Mouse (Mus musculus) left cerebral cortex, postnatal 10 days (tissue): Measurements from ENCODE around the gene Gm20388. TPM values are rescaled to one million over a fixed set of nuclear protein-coding genes. Genes with fewer than 3 reads are reported as not detected.

Source experiments
- DNase-seq, 2 experiments: peaks; one replicate each; pipeline ENCODE4 v3.0.0; 2021 to 2022; ENCODE audit warnings: low spot score in 2 of 2, mixed read lengths in 1 of 2; ENCODE audit errors: extremely low spot score in 1 of 2
- intact Hi-C: fragments of 180-260 bp; cut with DNase I; formaldehyde crosslinking; loops from one replicate; pipeline ENCODE4 v1.15.1; 2025
- total RNA-seq, 2 experiments: library from RNA; stranded (reverse); gene quantifications; 2 replicates each; pipeline ENCODE4 v1.2.3; 2021

Gm20388 gene
- total RNA-seq, 2 experiments from 2014 or later, result 4.4 to 9.0 TPM

DNA sequence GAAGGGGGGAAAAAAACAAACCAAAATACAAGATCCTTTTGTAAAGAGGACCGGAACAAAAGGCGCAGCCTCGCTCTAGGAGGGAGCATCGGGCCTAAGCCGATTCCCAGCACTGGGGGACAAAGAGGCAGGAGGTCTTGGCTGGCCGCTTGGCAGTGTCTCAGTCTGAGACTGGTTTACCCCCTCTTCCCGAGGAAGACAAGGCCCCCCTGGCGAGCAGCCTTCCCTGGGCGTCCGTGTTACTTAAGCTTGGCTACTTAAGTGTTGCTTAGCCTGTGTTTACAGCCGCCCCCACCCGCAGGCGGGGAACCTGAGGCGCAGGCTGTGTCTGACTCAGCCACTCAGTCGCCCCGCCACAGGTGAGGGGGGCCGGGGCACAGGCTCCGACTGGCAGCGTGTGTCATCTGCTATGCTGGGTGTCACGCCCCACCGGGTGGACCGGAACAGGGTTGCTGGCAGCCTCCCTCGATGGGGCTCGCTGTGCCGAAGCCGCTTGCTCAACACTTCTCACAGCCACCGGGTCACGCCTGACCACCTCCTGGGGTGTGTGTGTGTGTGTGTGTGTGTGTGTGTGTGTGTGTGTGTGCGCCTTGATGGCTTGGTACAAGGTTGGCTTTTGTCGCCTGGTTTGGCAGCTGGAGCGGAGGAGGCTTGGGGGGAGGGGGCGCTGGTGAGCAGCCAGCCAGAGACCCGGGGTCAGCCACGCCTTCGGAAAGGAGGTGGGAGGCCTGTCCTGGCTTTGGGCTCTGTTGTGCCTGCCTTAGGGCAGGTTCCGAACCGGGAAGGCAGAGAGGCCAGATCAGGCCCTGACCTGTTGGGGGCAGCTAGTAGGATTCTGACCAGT, 628.0 kb downstream of the Gm20388 start:
- peak in 1 of 2 experiments; percentile 79 for DNase-seq
- intact Hi-C loops, result loop anchor here (5.0 kb wide), 3 partner anchors 131 to 251 kb away; no protein-coding TSS in a partner anchor

DNA sequence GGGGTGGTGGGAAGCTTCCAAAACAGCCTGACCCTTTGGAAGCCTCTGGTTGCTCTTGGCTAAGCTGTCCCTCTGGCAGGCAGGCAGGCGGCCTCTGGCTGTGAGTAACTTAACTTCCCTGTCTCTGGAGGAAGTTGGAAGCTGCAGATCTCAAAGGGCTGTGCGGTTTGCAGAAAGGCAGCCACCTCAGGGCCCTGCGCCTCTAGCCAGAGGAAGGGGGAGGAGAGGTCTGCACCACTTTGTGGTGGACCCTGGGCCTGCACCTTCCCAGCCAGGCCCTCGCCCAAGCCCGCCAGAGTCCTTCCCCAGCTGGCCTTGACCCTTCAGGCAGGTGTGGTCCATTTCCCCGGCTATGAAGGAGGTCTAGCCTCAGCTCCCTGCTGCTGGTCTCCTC, 628.7 kb downstream of the Gm20388 start:
- intact Hi-C loops, result loop anchor here (5.0 kb wide), 3 partner anchors 132 to 252 kb away; no protein-coding TSS in a partner anchor
- peak in 1 of 2 experiments; percentile 63 for DNase-seq

- intact Hi-C loops, result loop anchor here (5.0 kb wide), 3 partner anchors 133 to 253 kb away; no protein-coding TSS in a partner anchor
These were observed 629.4 kb downstream of the Gm20388 start for GRCm38 (mm10) chr8:120539775-120540625.

DNA sequence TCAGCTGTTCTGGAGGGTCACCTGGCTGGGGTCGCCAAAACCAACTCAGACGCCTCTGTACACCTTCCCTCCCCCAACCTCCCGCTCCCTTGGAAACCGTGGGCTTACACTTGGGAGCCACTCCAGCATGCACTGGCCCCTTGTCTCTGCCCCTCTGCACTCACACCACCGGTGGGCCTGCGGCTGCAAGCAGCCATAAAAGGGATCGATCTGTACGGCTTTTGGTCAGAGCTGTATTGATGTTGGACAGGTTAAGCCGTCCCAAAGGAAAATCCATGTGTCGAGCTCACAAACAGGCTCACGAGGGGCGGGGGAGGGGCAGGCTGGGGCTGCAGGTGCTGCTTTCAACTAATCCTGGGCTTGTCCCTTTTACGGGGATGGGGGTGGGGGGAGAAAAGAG, 632.4 kb downstream of the Gm20388 start:
- no peak for DNase-seq
- intact Hi-C loops, result no loop called here

More at GRCm38 (mm10) chr8:120539775-120540625, 629.4 kb downstream of the Gm20388 start:
- DNase-seq, result no peak

DNA sequence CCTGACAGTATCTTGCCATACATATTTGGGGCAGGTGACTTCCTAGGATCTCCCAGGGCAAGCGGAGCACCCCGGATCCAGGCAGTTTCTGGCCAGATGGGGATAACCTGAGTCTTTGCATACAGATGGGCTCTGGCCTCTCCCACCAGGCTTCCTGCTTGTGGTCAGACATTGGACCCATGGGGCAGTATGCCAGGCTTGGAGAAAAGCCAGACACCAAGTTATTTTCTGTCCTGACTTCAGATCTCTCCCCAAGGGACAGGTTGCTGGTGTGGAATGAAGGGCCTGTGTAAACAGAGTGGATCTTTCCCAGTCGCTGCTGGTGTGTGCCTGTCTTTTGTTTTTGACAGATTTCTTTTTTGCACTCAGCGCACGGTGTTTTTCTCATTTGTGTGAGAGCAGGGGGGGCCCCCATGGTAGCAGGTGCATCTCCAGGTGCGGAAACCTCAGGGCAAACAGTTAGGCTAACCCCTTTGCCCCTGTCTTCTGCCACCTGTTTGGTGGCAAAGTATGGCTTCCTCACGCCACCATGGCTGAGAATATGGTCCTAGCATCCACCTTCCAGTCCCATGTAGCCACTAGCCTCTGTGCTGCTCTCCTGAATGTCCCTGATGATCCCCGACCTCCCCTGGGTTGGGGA, 632.9 kb downstream of the Gm20388 start:
- DNase-seq, result no peak
- intact Hi-C loops, result no loop called here

GRCm38 (mm10) chr8:120544155-120544554, 633.5 kb downstream of the Gm20388 start:
- intact Hi-C loops, result no loop called here
- DNase-seq, result no peak

- intact Hi-C loops, result no loop called here
- no peak for DNase-seq
These were observed 636.9 kb downstream of the Gm20388 start for GRCm38 (mm10) chr8:120547562-120547961.

- DNase-seq, result no peak
- intact Hi-C loops, result no loop called here
These were observed 637.7 kb downstream of the Gm20388 start for GRCm38 (mm10) chr8:120548313-120548761.

DNA sequence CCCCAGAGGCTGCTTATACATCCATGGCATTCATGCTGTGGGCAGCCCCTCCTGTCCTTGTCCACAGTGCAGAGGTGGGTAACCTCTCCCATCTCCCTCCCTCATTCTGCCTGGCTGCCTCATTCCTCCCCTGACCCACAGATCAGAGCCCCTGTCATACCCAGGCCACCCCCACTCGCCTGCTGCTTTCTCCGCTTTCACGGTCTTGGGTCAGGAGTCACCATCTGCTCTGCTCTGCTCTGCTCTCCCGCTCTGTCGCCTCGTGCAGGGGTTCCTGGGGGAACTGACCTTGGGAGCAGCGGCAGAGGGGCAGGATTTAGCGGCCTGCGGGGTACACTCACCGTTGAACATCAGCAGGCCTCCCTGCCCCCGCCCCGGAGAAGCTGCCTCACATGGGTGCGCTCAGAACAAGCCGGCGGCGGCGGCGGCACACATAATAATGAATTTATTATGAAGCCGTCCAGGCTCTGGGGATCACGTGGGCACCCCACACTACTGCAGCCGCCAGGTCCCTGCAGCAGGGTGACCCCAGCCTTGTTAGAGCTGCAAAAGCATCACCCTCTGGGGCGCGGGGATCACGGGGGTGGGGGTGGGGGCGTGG, 638.8 kb downstream of the Gm20388 start:
- DNase-seq, result no peak
- intact Hi-C loops, result no loop called here

GRCm38 (mm10) chr8:120549922-120550321, 639.3 kb downstream of the Gm20388 start:
- no peak for DNase-seq
- intact Hi-C loops, result no loop called here

GRCm38 (mm10) chr8:120550430-120550829, 639.8 kb downstream of the Gm20388 start:
- intact Hi-C loops, result no loop called here

GRCm38 (mm10) chr8:120550937-120551676, 640.5 kb downstream of the Gm20388 start:
- intact Hi-C loops, result no loop called here
- DNase-seq, result no peak

More at GRCm38 (mm10) chr8:120550430-120550829, 639.8 kb downstream of the Gm20388 start:
- DNase-seq, result no peak

DNA sequence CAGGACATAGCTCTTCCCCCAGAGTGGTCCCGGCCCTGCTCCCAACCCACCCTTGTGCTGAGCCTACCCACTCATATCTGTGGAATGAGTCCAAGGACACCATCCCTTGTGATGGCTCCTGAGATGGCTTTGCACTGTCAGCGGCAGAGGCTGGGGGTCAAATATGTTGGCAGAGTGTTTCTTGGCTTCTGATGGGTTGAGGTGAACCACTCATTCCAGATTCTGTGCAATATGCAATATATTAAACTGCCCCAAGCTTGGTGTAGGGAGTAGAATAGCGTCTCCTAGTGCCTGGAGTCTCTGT, 641.0 kb downstream of the Gm20388 start:
- no peak for DNase-seq
- intact Hi-C loops, result no loop called here

DNA sequence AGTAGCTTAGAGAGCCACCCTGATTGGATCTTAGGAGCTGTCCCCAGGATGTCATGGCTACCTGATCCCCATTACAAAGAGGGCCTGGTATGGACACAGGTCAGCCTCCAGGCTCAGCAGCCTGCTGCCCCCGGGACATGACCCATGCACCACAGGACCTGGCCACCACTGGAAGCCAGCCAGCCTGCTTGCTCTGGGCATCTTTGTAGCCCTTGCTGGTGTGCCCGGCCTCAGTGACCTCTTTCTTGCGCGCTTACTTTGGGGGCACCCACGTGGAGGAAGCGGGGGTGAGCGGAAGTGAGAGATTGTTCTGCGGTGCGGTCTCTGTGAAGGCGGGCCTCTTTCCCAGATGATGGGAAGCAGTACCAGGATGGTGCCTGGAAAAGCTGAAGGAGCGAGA, 641.9 kb downstream of the Gm20388 start:
- intact Hi-C loops, result no loop called here
- no peak for DNase-seq

GRCm38 (mm10) chr8:120553441-120554123, 642.9 kb downstream of the Gm20388 start:
- intact Hi-C loops, result no loop called here

DNA sequence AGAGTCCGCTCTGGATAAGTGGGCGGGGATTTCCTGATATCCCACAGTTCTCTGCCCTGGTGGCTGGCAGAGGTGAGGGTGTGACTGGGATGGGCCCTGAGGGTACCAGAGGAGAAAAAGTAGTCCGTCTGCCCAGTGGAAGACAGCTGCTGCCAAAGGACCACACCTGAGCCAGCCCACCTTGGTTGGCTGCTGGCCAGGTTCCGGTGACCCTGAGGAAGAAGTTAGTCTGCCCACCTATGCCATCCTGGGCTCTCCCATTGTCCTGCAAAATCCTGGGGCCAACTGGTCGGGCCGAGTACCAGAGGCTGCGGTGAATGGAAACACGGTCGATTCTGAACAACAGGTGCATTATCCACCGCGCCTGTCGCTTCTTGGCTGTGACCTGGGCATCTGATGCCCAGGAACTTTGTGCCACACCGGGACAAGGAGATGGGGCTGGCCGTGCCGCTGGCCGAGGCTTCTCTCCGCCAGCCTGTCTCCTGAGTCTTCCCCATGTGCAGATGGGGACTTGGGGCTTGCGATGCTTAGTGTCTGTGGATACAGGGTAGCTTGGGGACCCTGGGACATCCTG, 643.9 kb downstream of the Gm20388 start:
- DNase-seq, result no peak

More at GRCm38 (mm10) chr8:120553441-120554123, 642.9 kb downstream of the Gm20388 start:
- DNase-seq, result no peak

DNA sequence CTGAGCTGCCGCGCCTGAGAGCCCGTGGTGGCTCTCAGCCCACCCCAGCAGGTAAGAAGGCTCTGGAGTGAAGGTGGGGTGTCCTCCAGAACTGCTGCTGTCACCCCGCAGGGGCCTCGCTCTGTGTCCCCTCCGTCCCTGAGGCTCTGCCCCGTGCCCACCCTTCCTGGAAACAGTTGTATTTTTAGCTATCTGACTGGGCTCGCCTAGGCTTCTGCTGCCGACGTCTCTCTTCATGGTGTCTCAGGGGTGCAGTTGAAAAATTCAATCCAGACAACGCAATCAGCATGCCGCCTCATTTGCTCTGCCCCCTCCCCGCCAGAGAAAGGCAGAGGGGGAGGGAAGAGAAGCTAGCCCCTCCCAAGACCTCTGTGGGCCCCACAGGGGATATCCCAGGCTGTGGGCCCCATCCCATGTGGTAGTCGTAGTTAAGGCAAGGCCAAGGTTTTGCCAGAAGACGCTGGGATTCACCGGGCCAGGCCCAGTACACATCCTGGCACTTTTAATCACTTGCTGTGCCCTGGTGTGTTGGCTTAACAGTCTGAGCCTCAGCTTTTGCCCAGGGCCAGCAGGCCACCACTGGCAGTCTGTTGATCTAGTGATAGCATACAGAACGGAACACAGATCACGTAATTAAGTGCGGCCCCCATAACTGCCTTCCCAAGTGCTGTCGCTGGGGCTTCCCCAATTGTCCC, 645.7 kb downstream of the Gm20388 start:
- intact Hi-C loops, result no loop called here
- DNase-seq, result no peak

More for the DNA sequence above, 643.9 kb downstream of the Gm20388 start:
- intact Hi-C loops, result no loop called here
